Mouse (Mus musculus) liver, adult 2 months (tissue): Measurements from ENCODE around the gene St6galnac1. TPM values are rescaled to one million over a fixed set of nuclear protein-coding genes. Genes with fewer than 3 reads are reported as not detected.
"Not testable (repeated sequence)": the region's sequence is repeated elsewhere in the genome, so short reads cannot be mapped to it uniquely, and the experiment has no call there.

ENCODE experiments used
- DNase-seq: peaks from one replicate; pipeline ENCODE4 v3.0.0-alpha.2; 2011; ENCODE audit warnings: low read depth, low spot score; ENCODE audit errors: extremely low read depth
- H3K27ac ChIP-seq: fragments of 200-500 bp; replicated peaks from 2 replicates; pipeline ENCODE4 v1.5.1; 2012; ENCODE audit warnings: low read depth, mild to moderate bottlenecking, control low read depth, inconsistent platforms, low read length; ENCODE audit not compliant: insufficient read depth
- H3K27me3 ChIP-seq: fragments of 200-500 bp; 2 replicates; pipeline ENCODE4 v1.6.1; 2012; ENCODE audit warnings: mild to moderate bottlenecking, moderate library complexity, low read length, inconsistent platforms; ENCODE audit not compliant: control insufficient read depth, insufficient read depth
- H3K36me3 ChIP-seq: fragments of 200-500 bp; 2 replicates; pipeline ENCODE4 v1.6.1; 2012; ENCODE audit warnings: low read length, inconsistent platforms; ENCODE audit not compliant: control insufficient read depth, insufficient read depth
- H3K4me1 ChIP-seq: fragments of 200-500 bp; 2 replicates; pipeline ENCODE4 v1.6.1; 2011; ENCODE audit warnings: low read length; ENCODE audit not compliant: control insufficient read depth, insufficient read depth
- H3K4me3 ChIP-seq: fragments of 200-500 bp; 2 replicates; pipeline ENCODE4 v1.5.1; 2011; ENCODE audit warnings: low read depth, mild to moderate bottlenecking, control low read depth, low read length, moderate library complexity; ENCODE audit not compliant: insufficient read depth
- H3K79me2 ChIP-seq: fragments of 200-500 bp; 2 replicates; pipeline ENCODE4 v1.6.1; 2012; ENCODE audit warnings: inconsistent platforms, mild to moderate bottlenecking, low read length, moderate library complexity; ENCODE audit not compliant: control insufficient read depth, insufficient read depth
- H3K9ac ChIP-seq: fragments of 200-500 bp; 2 replicates; pipeline ENCODE4 v1.6.1; 2012; ENCODE audit warnings: low read depth, mild to moderate bottlenecking, control low read depth, inconsistent platforms, low read length
- CTCF ChIP-seq: fragments of 200-500 bp; IDR thresholded peaks from 2 replicates; pipeline ENCODE4 v1.5.1; 2011; ENCODE audit warnings: low read depth, low read length, control low read depth
- POLR2A ChIP-seq: fragments of 200-500 bp; IDR thresholded peaks from 2 replicates; pipeline ENCODE4 v1.6.1; 2011; ENCODE audit warnings: low read length, control low read depth; ENCODE audit not compliant: insufficient read depth; ENCODE audit errors: extremely low read depth
- WGBS: fragments of 180-500 bp; shearing (Covaris S2); methylation state at CpG from one replicate; pipeline ENCODE4 v1.1.7; 2018; 5-methylcytosine and 5-hydroxymethylcytosine counted together
- polyA plus RNA-seq: library from polyadenylated mRNA; depleted of rRNA; stranded (reverse); fragments of >200 nt; gene quantifications from 2 replicates; pipeline ENCODE4 v1.2.3, GENCODE M21; 2012
- total RNA-seq: library from RNA; depleted of rRNA; stranded (reverse); fragments of >200 nt; gene quantifications from 2 replicates; pipeline ENCODE4 v1.2.3, GENCODE M21; 2014

The St6galnac1 gene
- total and polyA plus RNA-seq, 2 experiments: not detected

DNA sequence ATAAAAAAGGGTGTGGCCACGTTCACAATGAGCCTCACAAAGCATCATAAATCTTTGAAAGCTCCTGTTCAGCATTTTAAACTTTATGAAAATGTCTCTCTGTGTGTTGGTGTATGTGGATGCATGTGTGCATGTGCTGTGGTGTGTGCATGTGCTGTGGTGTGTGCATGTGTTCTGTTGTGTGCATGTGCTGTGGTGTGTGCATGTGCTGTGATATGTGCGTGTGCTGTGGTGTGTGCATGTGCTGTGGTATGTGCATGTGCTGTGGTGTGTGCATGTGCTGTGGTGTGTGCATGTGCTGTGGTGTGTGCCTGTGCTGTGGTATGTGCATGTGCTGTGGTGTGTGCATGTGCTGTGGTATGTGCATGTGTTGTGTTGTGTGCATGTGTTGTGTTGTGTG, 29.9 kb downstream of the St6galnac1 start:
- not testable (repeated sequence) for H3K79me2 ChIP-seq, H3K9ac ChIP-seq, H3K36me3 ChIP-seq, H3K27ac ChIP-seq, H3K4me1 ChIP-seq, H3K27me3 ChIP-seq, DNase-seq, H3K4me3 ChIP-seq
- 57% methylated on average over 2 of the region's 2 CpGs for WGBS

DNA sequence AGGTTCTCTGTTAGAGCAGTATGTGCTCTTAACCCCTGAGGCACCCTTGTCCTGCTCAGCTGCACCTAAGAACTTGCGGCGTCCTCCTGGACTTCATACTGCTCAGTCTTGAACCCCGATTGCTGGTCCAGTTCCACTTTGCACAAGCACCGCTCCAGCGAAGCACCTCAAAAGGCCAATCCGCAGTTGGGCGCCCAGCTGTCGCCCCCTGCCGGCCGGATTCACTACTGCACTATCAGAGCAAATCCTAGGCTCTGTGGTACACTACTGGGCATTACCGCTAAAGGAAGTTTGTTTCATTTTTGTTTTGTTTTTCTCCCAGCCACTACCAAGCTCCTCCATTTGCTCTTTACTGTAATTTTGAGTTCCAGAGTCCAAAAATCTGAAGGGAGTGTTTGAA, 36.9 kb downstream of the St6galnac1 start:
- Histone ChIP-seq H3K36me3 (no peaks in the 10 kb centered on the region), H3K9ac (no peak overlapping the region), H3K4me1 (no peaks in the 10 kb centered on the region), H3K4me3 (no peak overlapping the region), H3K79me2 (no peaks in the 10 kb centered on the region), H3K27ac (no peak overlapping the region), H3K27me3 (no peaks in the 10 kb centered on the region)
- no peak for DNase-seq
- TF ChIP-seq POLR2A (no peak), CTCF (peak; percentile 49)
- 43% methylated on average over 11 of the region's 11 CpGs for WGBS

DNA sequence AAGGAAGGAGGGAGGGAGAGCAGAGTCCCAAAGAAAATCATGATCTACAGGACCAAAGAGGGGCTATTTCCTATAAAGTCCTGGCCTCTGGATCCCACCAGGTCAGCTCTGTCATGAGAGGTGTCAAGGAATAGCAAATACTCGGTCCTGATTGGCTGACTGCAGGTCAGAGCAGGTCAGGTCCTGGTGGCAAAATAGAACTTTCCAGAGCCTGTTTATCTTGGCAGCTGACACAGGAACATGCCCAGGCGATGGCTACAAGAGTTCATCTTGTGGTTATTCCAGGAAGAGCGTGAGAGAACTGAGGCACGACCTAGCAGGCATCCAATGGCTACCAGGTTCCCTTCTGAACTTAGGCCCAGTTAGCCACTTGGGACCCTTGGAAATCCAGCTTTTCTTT, 42.8 kb downstream of the St6galnac1 start:
- H3K27ac ChIP-seq: no peak overlapping the region
- TF ChIP-seq POLR2A (no peak), CTCF (no peak)
- no peak overlapping the region for H3K9ac ChIP-seq
- H3K36me3 ChIP-seq: no peaks in the 10 kb centered on the region
- no peaks in the 10 kb centered on the region for H3K4me1 ChIP-seq
- H3K79me2 ChIP-seq: no peaks in the 10 kb centered on the region
- WGBS: 44% methylated on average over 4 of the region's 4 CpGs
- no peak overlapping the region for H3K4me3 ChIP-seq
- peak; percentile 61 for DNase-seq
- no peaks in the 10 kb centered on the region for H3K27me3 ChIP-seq

DNA sequence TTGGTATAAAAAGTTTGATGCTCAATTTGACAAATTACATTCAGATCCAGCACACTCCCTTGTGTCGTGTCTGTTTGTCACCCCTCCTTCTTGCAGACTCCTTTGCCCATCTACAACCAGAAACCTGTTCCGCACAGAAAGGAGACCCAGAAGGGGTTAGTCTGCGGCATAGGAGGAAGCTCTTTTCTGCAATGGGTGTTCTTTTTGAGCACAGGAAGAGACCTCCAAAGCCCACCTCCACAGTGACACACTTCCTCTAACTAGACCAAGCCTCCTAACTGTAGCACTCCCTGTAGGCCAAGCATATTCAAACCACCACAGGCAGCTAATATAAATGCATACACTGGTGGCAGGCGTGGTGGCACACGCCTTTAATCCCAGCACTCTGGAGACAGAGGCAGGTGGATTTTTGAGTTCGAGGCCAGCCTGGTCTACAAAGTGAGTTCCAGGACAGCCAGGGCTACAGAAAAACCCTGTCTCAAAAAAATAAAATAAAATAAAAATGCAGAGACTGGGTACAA, 44.2 kb downstream of the St6galnac1 start:
- not testable (repeated sequence) for H3K27ac ChIP-seq, H3K27me3 ChIP-seq, H3K9ac ChIP-seq, H3K4me3 ChIP-seq, H3K79me2 ChIP-seq, H3K4me1 ChIP-seq, H3K36me3 ChIP-seq, DNase-seq
- 95% methylated on average over 6 of the region's 6 CpGs for WGBS

DNA sequence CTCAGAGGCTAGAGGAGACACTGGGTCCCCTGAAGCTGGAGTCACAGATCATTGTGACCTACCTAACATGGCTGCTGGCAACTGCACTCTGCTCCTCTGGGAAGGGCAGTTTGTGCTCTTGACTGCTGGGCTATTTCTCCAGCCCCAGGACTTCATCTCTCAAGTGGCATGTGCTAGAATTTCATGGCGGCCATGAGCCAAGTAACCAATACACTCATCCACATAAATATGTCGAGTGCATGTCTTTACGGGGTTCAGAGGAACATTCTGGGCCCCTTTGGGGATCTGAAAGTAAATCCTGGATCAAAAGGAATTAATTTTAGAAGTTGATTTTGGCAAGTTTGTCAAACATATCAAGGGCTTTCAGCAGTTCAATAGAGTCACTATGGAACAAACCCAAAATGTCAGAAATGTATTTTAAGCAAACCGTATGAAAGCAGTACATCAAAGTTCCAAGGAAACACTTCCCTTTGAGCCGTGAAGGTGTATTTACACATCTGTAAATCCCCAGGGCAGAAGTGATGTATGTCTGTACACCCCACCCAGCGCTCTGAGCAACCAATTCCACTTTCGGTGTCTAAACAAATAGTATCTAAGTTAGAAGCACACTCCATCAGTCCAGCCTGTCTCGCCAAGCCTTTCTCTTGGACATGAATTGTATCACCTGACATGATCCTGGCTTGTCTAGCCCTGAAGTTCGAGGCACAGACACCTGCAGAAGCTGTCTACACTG, 45.9 kb downstream of the St6galnac1 start:
- 82% methylated on average over 9 of the region's 9 CpGs for WGBS
- no peaks in the 10 kb centered on the region for H3K27me3 ChIP-seq
- H3K79me2 ChIP-seq: no peaks in the 10 kb centered on the region

DNA sequence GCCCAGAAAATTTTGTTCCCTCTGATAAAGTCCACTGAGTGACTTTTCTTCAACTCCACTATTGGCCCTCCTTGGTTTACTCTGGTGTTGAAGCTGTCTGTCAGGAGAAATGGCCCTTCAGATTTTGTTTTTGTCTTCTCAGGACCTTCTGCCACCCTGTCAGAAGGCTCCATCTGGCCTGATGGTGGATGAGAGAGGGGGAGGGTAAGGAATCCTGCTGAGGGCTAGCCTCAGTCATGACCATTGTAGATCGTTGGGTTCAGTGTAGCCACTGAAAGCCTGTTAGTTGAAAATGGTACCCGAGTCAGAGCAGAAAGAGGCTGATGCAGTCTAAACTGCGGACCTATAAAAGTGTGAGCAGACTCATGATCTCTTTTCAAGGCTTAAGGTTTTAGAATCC, 49.2 kb downstream of the St6galnac1 start:
- no peaks in the 10 kb centered on the region for H3K4me1 ChIP-seq
- H3K9ac ChIP-seq: no peak overlapping the region
- TF ChIP-seq POLR2A: no peak
- TF ChIP-seq CTCF: no peak
- WGBS: 81% methylated on average over 3 of the region's 3 CpGs
- no peaks in the 10 kb centered on the region for H3K36me3 ChIP-seq
- no peaks in the 10 kb centered on the region for H3K27me3 ChIP-seq
- no peak for DNase-seq
- no peak overlapping the region for H3K4me3 ChIP-seq
- no peaks in the 10 kb centered on the region for H3K79me2 ChIP-seq
- no peak overlapping the region for H3K27ac ChIP-seq

More for the DNA sequence above, 45.9 kb downstream of the St6galnac1 start:
- Histone ChIP-seq H3K36me3 (no peaks in the 10 kb centered on the region), H3K9ac (no peak overlapping the region), H3K27ac (no peak overlapping the region), H3K4me1 (no peaks in the 10 kb centered on the region), H3K4me3 (no peak overlapping the region)
- DNase-seq: no peak
- TF ChIP-seq POLR2A (no peak), CTCF (no peak)
